Mouse (Mus musculus) heart, postnatal 0 days (tissue): ENCODE measurements at regions not wholly inside any gene's neighbourhood (a gene's known extent, or its start where the extent isn't known, plus 50 kb on each side); places are given as distances from the start of the nearest gene placed in this dataset.

Source experiments
- CTCF ChIP-seq: IDR thresholded peaks from 2 replicates; pipeline ENCODE4 v1.5.1; 2016; ENCODE audit warnings: antibody characterized with exemption, control low read depth, low read depth
- EP300 ChIP-seq: IDR thresholded peaks from 2 replicates; pipeline ENCODE4 v1.6.1; 2016; ENCODE audit warnings: antibody characterized with exemption, low read depth

GRCm38 (mm10) chr13:74867720-74868119, 59.1 kb upstream of the Cast start:
- TF ChIP-seq EP300 = no peak
- TF ChIP-seq CTCF = no peak
